Mouse (Mus musculus) liver, embryonic 12.5 days (tissue): ENCODE measurements around the gene Zfp459. TPM values are rescaled to one million over a fixed set of nuclear protein-coding genes. Genes with fewer than 3 reads are reported as not detected.
A peak's percentile ranks its signal among the peaks of the same experiment; 100 is the strongest.
"Not testable (repeated sequence)": the region's sequence is repeated elsewhere in the genome, so short reads cannot be mapped to it uniquely, and the experiment has no call there.

Experiments
- ATAC-seq: fragments of 200-750 bp; cut with Nextera tagmentation; 2 replicates; pipeline ENCODE4 v1.8.0; 2017; ENCODE audit warnings: moderate number of reproducible peaks, mild to moderate bottlenecking, moderate library complexity
- H3K27ac ChIP-seq: fragments of 300-500 bp; sonication (generic); 2 replicates; pipeline ENCODE4 v1.5.1; 2016; ENCODE audit warnings: mild to moderate bottlenecking
- H3K27me3 ChIP-seq: fragments of 300-500 bp; sonication (generic); replicated peaks from 2 replicates; pipeline ENCODE4 v1.6.1; 2016; ENCODE audit warnings: mild to moderate bottlenecking, moderate library complexity
- H3K36me3 ChIP-seq: fragments of 300-500 bp; sonication (generic); 2 replicates; pipeline ENCODE4 v1.6.1; 2016; ENCODE audit warnings: mild to moderate bottlenecking, moderate library complexity
- H3K4me1 ChIP-seq: fragments of 300-500 bp; sonication (generic); 2 replicates; pipeline ENCODE4 v1.6.1; 2016
- H3K4me2 ChIP-seq: fragments of 300-500 bp; sonication (generic); 2 replicates; pipeline ENCODE4 v1.6.1; 2016; ENCODE audit warnings: mild to moderate bottlenecking, moderate library complexity
- H3K4me3 ChIP-seq: fragments of 300-500 bp; sonication (generic); 2 replicates; pipeline ENCODE4 v1.5.1; 2016; ENCODE audit warnings: mild to moderate bottlenecking, moderate library complexity
- H3K9ac ChIP-seq: fragments of 300-500 bp; sonication (generic); 2 replicates; pipeline ENCODE4 v1.6.1; 2016; ENCODE audit warnings: mild to moderate bottlenecking, moderate library complexity
- H3K9me3 ChIP-seq: fragments of 300-500 bp; sonication (generic); replicated peaks from 2 replicates; pipeline ENCODE4 v1.6.1; 2016; ENCODE audit warnings: mild to moderate bottlenecking, moderate library complexity
- WGBS: fragments of 180-500 bp; shearing (Covaris S2); methylation state at CpG from one replicate; pipeline ENCODE4 v1.1.7; 2016; ENCODE audit not compliant: insufficient replicate concordance; 5-methylcytosine and 5-hydroxymethylcytosine counted together
- polyA plus RNA-seq: library from polyadenylated mRNA; unstranded; fragments of >200 nt; fragmentation: Nextera tagmentation; extraction: Ambion mirVana; gene quantifications from 2 replicates; pipeline ENCODE4 v1.2.1, GENCODE M21; 2016

The Zfp459 gene
- polyA plus RNA-seq, 1 experiment from 2014 or later, result 1.6 TPM

DNA sequence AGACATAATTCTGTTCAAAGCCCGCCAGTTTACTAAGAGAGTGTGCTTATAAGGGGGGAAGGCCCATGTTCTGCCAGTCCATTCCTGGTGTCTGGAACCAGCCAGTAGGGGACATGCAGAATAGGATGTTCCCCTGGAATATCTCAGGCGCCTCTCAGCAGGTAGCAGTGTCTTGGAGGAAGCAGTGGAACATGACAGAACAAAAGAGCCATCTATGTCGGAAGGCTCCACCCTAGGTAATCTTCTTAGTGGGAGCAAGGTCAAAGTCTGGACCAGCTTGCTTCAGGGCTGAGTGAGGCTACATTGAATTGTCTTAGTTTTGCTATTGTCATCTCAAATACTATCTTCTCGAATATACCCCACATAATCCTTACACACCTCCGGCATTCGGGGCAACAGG lies 5.5 kb downstream of the Zfp459 start:
- 70% methylated on average over 6 of the region's 6 CpGs for WGBS
- no peaks in the 10 kb centered on the region for H3K9me3 ChIP-seq
- H3K4me2 ChIP-seq, result no peak overlapping the region
- no peak overlapping the region for H3K27ac ChIP-seq
- H3K27me3 ChIP-seq, result peaks cover 3% of the 10 kb centered on the region; the same call in 1 of the 2 replicates
- peaks cover 6% of the 10 kb centered on the region for H3K4me1 ChIP-seq
- H3K36me3 ChIP-seq, result no peaks in the 10 kb centered on the region
- no peak overlapping the region for H3K4me3 ChIP-seq
- no peak overlapping the region for H3K9ac ChIP-seq
- ATAC-seq, result no peak

DNA sequence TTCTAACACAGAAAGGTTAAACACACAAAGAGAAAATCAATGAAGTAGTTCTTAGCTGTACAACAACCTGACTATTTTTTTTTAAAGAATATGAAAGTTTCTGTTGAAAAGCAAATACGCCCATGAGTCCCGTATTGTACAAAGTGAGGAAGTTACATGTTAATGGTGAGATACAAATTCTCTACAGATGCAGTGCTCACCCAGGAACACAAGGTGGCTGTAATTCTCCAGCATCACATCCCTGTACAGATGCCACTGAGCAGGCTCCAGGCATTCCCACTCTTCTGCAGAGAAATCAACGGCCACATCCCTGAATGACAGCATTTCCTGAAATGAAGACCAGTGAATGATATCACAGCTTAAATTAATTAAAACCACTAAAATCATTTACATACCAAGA lies 7.6 kb downstream of the Zfp459 start:
- not testable (repeated sequence) for ATAC-seq, H3K4me1 ChIP-seq, H3K27ac ChIP-seq, H3K27me3 ChIP-seq, H3K4me2 ChIP-seq, H3K9ac ChIP-seq, H3K9me3 ChIP-seq, H3K4me3 ChIP-seq, H3K36me3 ChIP-seq
- 63% methylated on average over 3 of the region's 3 CpGs for WGBS

GRCm38 (mm10) chr13:67399183-67399903 lies 21.9 kb downstream of the Zfp459 start, which contains the start of gene Zfp429:
Zfp429 (minus strand) TSS chr13:67399819.
- 3% methylated on average over 14 of the region's 16 CpGs for WGBS
- H3K4me1 ChIP-seq, result peaks cover 13% of the 10 kb centered on the region

DNA sequence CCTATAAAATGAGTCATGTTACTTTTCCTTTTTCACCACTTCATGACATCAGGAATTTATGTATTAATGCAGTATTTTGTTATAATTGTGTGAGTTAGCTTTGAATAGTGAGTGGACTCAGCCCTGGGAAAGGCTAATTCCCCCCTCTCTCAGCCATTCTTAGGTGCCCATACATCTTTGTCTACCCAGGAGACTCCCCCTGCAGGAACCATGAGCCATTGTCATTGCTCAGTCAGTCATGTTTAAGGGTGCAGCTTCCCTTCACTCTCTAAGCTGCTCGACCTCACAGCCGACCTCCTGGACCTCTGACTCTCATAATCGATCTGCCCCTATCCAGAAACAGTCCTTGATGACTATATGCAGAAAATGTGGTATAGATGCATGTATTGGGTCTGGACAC lies 45.0 kb downstream of the Zfp459 start:
- H3K9ac ChIP-seq, H3K36me3 ChIP-seq, ATAC-seq, H3K4me2 ChIP-seq, H3K4me3 ChIP-seq, H3K9me3 ChIP-seq, H3K27ac ChIP-seq, H3K27me3 ChIP-seq, H3K4me1 ChIP-seq: not testable (repeated sequence)
- WGBS, result 58% methylated on average over 3 of the region's 3 CpGs

More at GRCm38 (mm10) chr13:67399183-67399903, 21.9 kb downstream of the Zfp459 start, which contains the start of gene Zfp429:
- not testable (repeated sequence) for H3K27ac ChIP-seq, H3K27me3 ChIP-seq, H3K36me3 ChIP-seq, H3K9me3 ChIP-seq
- peak; percentile 91 for ATAC-seq
- Histone ChIP-seq H3K4me3 (peak within 1 kb of the TSS; percentile 65), H3K4me2 (peak within 1 kb of the TSS; percentile 69), H3K9ac (peak within 1 kb of the TSS; percentile 72)

DNA sequence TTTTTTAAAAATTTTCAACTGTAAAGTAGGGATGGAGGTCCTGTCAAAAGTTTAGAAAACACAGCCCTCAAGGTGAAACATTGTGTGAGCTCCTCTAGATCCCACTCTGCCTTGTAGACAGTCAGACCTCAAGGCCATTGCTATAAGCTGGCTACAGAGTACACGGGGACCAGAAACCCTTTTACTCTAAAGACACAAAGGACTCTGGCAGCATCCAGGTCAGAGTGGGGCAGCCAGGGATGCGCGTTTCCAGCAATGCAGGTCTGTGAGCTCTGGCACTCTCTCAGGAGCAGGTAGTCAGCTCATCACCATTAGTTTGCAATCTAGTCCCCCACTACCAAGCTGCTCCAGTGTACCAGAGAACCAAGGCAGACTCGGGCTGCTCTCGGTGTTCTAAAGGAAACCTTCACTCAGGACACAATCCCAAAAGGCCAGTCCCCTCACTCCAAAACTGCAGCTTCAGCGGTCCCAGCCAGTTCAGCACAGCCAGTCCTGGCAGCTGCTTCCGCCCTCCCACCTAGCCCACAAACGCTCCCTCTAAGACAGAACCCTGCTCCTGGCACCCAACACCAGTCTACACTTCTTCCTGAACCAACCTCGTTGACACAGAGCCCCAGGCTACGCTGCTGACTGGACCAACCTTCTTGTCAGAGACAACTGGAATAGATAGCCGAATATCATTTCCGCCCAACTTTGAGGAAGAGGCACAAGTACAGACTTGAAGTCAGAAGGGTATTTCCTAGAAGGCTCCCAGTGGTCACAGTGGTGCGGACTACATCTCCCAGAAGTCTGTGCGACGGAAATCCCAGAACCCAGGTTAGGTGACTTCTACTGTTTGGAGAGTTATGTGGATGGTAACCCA lies 45.9 kb downstream of the Zfp459 start, which contains the start of the genes Gm28041 and Zfp456:
Gene Gm28041, minus strand, starts transcription at position 684 of the 862 bp plus-strand sequence.
Gene Zfp456, minus strand, starts transcription at position 761 of the 862 bp plus-strand sequence.
- 11% methylated on average over 15 of the region's 15 CpGs for WGBS
- Histone ChIP-seq H3K4me3 (peak within 1 kb of the TSS; percentile 62), H3K9ac (peak within 1 kb of the TSS; percentile 65), H3K27ac (peak within 1 kb of the TSS; percentile 46; the same call in 1 of the 2 replicates), H3K4me2 (peak within 1 kb of the TSS; percentile 71)
- H3K36me3 ChIP-seq, H3K9me3 ChIP-seq, H3K27me3 ChIP-seq, H3K4me1 ChIP-seq: not testable (repeated sequence)
- ATAC-seq, result peak; percentile 96

DNA sequence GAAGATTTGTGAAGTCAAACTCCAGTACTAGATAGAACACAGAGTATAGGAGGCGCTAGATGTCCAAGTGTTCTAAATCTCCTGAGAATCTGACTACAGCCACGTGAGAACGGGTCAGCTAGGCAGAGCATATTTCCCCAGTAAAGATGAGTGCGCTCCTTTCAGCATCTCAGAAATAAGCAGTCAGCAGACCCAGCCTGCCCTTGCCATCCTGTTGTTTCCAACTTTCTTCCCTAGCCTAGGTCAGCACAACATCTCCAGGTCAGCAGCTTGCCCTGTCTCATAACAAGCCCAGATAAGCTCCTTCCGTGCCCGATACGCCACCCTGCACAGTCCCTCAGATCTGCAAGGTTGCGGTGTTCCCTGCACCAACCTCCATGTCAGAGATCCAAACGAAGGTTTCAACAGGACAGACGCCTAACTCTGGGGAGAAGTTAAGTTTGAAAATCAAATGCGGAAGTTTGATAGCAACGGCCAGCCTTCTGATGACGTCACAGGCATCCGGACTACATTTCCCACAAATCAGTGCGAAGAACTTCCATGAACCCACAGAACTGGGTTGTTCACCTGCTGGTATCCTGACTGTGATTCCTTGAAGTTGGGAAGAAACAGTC lies 61.0 kb downstream of the Zfp459 start, which contains the start of the genes Gm28044 and Zfp953:
Gene Gm28044, minus strand, starts transcription at position 406 of the 614 bp plus-strand sequence.
Gene Zfp953, minus strand, starts transcription at position 475 of the 614 bp plus-strand sequence.
- Histone ChIP-seq H3K9ac (peak within 1 kb of the TSS; percentile 78), H3K4me2 (peak within 1 kb of the TSS; percentile 70), H3K36me3 (no peaks in the 10 kb centered on the region), H3K27me3 (no peaks in the 10 kb centered on the region), H3K4me1 (peaks cover 15% of the 10 kb centered on the region), H3K9me3 (no peaks in the 10 kb centered on the region), H3K4me3 (peak within 1 kb of the TSS; percentile 86), H3K27ac (peak within 1 kb of the TSS; percentile 80)
- WGBS, result under 1% methylated on average over 15 of the region's 15 CpGs
- peak; percentile 87 for ATAC-seq

Other genes starting within 250 kb of the Zfp459 start
- gene Rsl1, start 248.2 kb downstream of the Zfp459 start, polyA plus RNA-seq, result 1.9 and 2.6 TPM in 2 replicates
- 0.35 and 0.62 TPM in 2 replicates for gene Zfp455, start 226.9 kb downstream of the Zfp459 start, polyA plus RNA-seq
- 0.74 and 0.92 TPM in 2 replicates for gene Zfp458, start 143.0 kb downstream of the Zfp459 start, polyA plus RNA-seq
- 0.15 and 0.35 TPM in 2 replicates for gene Zfp457, start 114.9 kb downstream of the Zfp459 start, polyA plus RNA-seq
- 1.1 TPM in 2 replicates for gene Zfp595, start 88.8 kb downstream of the Zfp459 start, polyA plus RNA-seq
- gene Gm28044, start 60.9 kb downstream of the Zfp459 start, polyA plus RNA-seq, result 0.26 and 0.38 TPM in 2 replicates
- 0.82 and 1.1 TPM in 2 replicates for gene Zfp953, start 60.8 kb downstream of the Zfp459 start, polyA plus RNA-seq
- gene Gm28041, start 45.7 kb downstream of the Zfp459 start, polyA plus RNA-seq, result 0.50 TPM in 1 of 2 replicates, not detected in the other
- gene Zfp456, start 45.6 kb downstream of the Zfp459 start, polyA plus RNA-seq, result 0.78 and 0.85 TPM in 2 replicates
- 1.6 and 3.1 TPM in 2 replicates for gene Zfp429, start 21.6 kb downstream of the Zfp459 start, polyA plus RNA-seq
- 5.5 and 6.6 TPM in 2 replicates for gene Zfp874a, start 30.2 kb upstream of the Zfp459 start, polyA plus RNA-seq
- 1.9 and 3.3 TPM in 2 replicates for gene Zfp874b, start 62.8 kb upstream of the Zfp459 start, polyA plus RNA-seq
- gene Zfp58, start 79.1 kb upstream of the Zfp459 start, polyA plus RNA-seq, result 4.1 TPM in 2 replicates
- gene Gm26965, start 104.7 kb upstream of the Zfp459 start, polyA plus RNA-seq, result not detected in 2 replicates
- gene Zfp87, start 104.8 kb upstream of the Zfp459 start, polyA plus RNA-seq, result 9.4 and 9.7 TPM in 2 replicates
- 6.8 TPM in 2 replicates for gene Zfp748, start 132.4 kb upstream of the Zfp459 start, polyA plus RNA-seq
- 1.9 and 2.0 TPM in 2 replicates for gene Zfp729b, start 188.3 kb upstream of the Zfp459 start, polyA plus RNA-seq
- gene Gm49345, start 216.4 kb upstream of the Zfp459 start, polyA plus RNA-seq, result not detected in 2 replicates
- gene Zfp729a, start 216.4 kb upstream of the Zfp459 start, polyA plus RNA-seq, result 0.94 and 1.1 TPM in 2 replicates